Mouse (Mus musculus): ENCODE results near the gene Fscn1. TPM values are rescaled to one million over a fixed set of nuclear protein-coding genes. Genes with fewer than 3 reads are reported as not detected.
A peak's percentile ranks its signal among the peaks of the same experiment; 100 is the strongest.

Fscn1 gene
- polyA plus RNA-seq, 1 experiment from 2014 or later: 541 TPM

- no peak overlapping the region for H3K27ac ChIP-seq (ENCODE audit: low read length)
- ATAC-seq: no peak
- 70% methylated on average over 6 of the region's 6 CpGs for WGBS
- no peaks in the 10 kb centered on the region for H3K36me3 ChIP-seq (ENCODE audit: control insufficient read depth, insufficient read depth)
- H3K9me3 ChIP-seq (ENCODE audit: control insufficient read depth, low read length): no peaks in the 10 kb centered on the region
- H3K4me2 ChIP-seq (ENCODE audit: low read length): no peak overlapping the region
- no peaks in the 10 kb centered on the region for H3K4me1 ChIP-seq (replicated peaks; ENCODE audit: control insufficient read depth, insufficient read depth, low read length)
- H3K4me3 ChIP-seq (replicated peaks; ENCODE audit: low read length): no peak overlapping the region
- H3K27me3 ChIP-seq (replicated peaks; ENCODE audit: control insufficient read depth, insufficient read depth, low read length): no peaks in the 10 kb centered on the region
- no peak overlapping the region for H3K9ac ChIP-seq (replicated peaks; ENCODE audit: low read depth, low read length)
Observed at GRCm38 (mm10) chr5:142949580-142949979, 10.6 kb upstream of the Fscn1 start.

DNA sequence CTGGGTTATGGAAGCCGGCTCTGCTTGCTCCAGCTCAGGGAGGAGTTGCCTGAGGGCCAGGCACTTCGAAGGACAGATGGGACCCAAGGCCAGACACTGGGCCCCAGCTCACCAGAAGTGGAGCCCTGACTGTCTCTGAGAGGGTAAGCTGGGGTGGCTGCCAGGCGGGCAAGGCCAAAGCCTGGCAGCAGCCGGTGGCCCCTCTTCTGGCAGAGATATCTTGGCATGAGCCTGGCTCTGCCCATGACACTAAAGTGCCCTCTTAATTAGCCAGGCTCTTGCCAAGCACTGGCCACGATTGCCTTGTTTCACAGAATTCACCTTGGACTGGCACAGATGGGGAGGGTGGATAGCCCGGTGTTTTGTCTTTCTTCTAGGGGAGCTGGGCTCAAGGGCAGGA, 9.7 kb upstream of the Fscn1 start:
- Histone ChIP-seq H3K27ac (ENCODE audit: low read length) (no peak overlapping the region), H3K36me3 (ENCODE audit: control insufficient read depth, insufficient read depth) (no peaks in the 10 kb centered on the region), H3K4me2 (ENCODE audit: low read length) (no peak overlapping the region), H3K27me3 (replicated peaks; ENCODE audit: control insufficient read depth, insufficient read depth, low read length) (no peaks in the 10 kb centered on the region), H3K9me3 (ENCODE audit: control insufficient read depth, low read length) (no peaks in the 10 kb centered on the region), H3K4me3 (replicated peaks; ENCODE audit: low read length) (no peak overlapping the region), H3K9ac (replicated peaks; ENCODE audit: low read depth, low read length) (no peak overlapping the region), H3K4me1 (replicated peaks; ENCODE audit: control insufficient read depth, insufficient read depth, low read length) (no peaks in the 10 kb centered on the region)
- 51% methylated on average over 6 of the region's 6 CpGs for WGBS
- ATAC-seq: peak; percentile 75

- H3K4me1 ChIP-seq (replicated peaks; ENCODE audit: control insufficient read depth, insufficient read depth, low read length): no peaks in the 10 kb centered on the region
Observed at GRCm38 (mm10) chr5:142953641-142954040, 6.5 kb upstream of the Fscn1 start.

DNA sequence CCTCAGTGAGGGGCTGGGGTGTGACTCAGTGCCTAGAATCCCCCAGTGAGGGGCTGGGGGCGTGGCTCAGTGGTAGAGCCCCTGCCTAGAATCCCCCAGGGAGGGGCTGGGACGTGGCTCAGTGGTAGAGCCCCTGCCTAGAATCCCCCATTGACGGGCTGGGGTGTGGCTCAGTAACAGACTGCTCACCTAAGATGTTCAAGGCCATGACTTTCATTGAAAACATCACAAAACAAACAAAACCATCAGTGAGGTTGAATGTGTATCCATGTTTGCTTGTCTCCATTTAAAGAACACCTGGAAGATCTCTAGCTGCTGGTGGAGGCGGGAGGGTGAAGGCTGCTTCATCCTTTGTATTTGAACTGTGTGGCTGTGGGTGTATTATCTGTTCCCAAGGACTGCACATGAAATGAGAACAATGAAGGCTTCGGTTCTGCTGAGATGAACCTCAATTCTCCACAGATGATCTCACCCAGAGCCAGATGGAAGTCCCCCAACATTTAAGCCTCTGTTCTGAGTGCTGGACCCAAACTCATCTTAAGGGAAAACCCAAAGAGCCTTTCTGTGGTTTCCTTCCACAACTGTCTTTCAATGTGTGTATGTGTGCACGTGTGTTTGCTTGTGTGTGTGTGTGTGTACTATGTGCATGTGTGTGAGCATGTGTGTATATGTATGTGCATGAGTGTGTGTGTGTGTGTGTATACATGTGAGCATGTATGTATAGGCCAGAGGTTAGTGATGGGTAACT, 3.0 kb upstream of the Fscn1 start:
- H3K4me1 ChIP-seq (replicated peaks; ENCODE audit: control insufficient read depth, insufficient read depth, low read length): peaks cover 4% of the 10 kb centered on the region
- H3K4me2 ChIP-seq (ENCODE audit: low read length): no peak overlapping the region
- H3K9ac ChIP-seq (replicated peaks; ENCODE audit: low read depth, low read length): no peak overlapping the region
- no peaks in the 10 kb centered on the region for H3K36me3 ChIP-seq (ENCODE audit: control insufficient read depth, insufficient read depth)
- H3K27ac ChIP-seq (ENCODE audit: low read length): no peak overlapping the region
- 63% methylated on average over 6 of the region's 6 CpGs for WGBS
- no peak overlapping the region for H3K4me3 ChIP-seq (replicated peaks; ENCODE audit: low read length)
- no peaks in the 10 kb centered on the region for H3K9me3 ChIP-seq (ENCODE audit: control insufficient read depth, low read length)
- no peak for ATAC-seq
- H3K27me3 ChIP-seq (replicated peaks; ENCODE audit: control insufficient read depth, insufficient read depth, low read length): no peaks in the 10 kb centered on the region

More at GRCm38 (mm10) chr5:142953641-142954040, 6.5 kb upstream of the Fscn1 start:
- no peak overlapping the region for H3K9ac ChIP-seq (replicated peaks; ENCODE audit: low read depth, low read length)
- no peak overlapping the region for H3K4me2 ChIP-seq (ENCODE audit: low read length)
- H3K36me3 ChIP-seq (ENCODE audit: control insufficient read depth, insufficient read depth): no peaks in the 10 kb centered on the region
- H3K27ac ChIP-seq (ENCODE audit: low read length): no peak overlapping the region
- no peaks in the 10 kb centered on the region for H3K9me3 ChIP-seq (ENCODE audit: control insufficient read depth, low read length)
- H3K4me3 ChIP-seq (replicated peaks; ENCODE audit: low read length): no peak overlapping the region
- 47% methylated on average over 3 of the region's 3 CpGs for WGBS
- no peak for ATAC-seq
- H3K27me3 ChIP-seq (replicated peaks; ENCODE audit: control insufficient read depth, insufficient read depth, low read length): no peaks in the 10 kb centered on the region

GRCm38 (mm10) chr5:142958464-142958863, 1.7 kb upstream of the Fscn1 start:
- H3K27me3 ChIP-seq (replicated peaks; ENCODE audit: control insufficient read depth, insufficient read depth, low read length): no peaks in the 10 kb centered on the region
- H3K9me3 ChIP-seq (ENCODE audit: control insufficient read depth, low read length): no peaks in the 10 kb centered on the region
- 89% methylated on average over 14 of the region's 14 CpGs for WGBS
- peaks cover 9% of the 10 kb centered on the region for H3K4me1 ChIP-seq (replicated peaks; ENCODE audit: control insufficient read depth, insufficient read depth, low read length)
- no peak for ATAC-seq
- no peak overlapping the region for H3K27ac ChIP-seq (ENCODE audit: low read length)
- no peak overlapping the region for H3K4me3 ChIP-seq (replicated peaks; ENCODE audit: low read length)
- no peak overlapping the region for H3K9ac ChIP-seq (replicated peaks; ENCODE audit: low read depth, low read length)
- H3K4me2 ChIP-seq (ENCODE audit: low read length): no peak overlapping the region
- H3K36me3 ChIP-seq (ENCODE audit: control insufficient read depth, insufficient read depth): no peaks in the 10 kb centered on the region

GRCm38 (mm10) chr5:142959156-142959555, 987 bp upstream of the Fscn1 start:
- no peaks in the 10 kb centered on the region for H3K9me3 ChIP-seq (ENCODE audit: control insufficient read depth, low read length)
- no peak overlapping the region for H3K9ac ChIP-seq (replicated peaks; ENCODE audit: low read depth, low read length)
- peaks cover 16% of the 10 kb centered on the region for H3K4me1 ChIP-seq (replicated peaks; ENCODE audit: control insufficient read depth, insufficient read depth, low read length)
- no peak overlapping the region for H3K4me3 ChIP-seq (replicated peaks; ENCODE audit: low read length)
- no peaks in the 10 kb centered on the region for H3K27me3 ChIP-seq (replicated peaks; ENCODE audit: control insufficient read depth, insufficient read depth, low read length)
- H3K36me3 ChIP-seq (ENCODE audit: control insufficient read depth, insufficient read depth): no peaks in the 10 kb centered on the region
- no peak overlapping the region for H3K4me2 ChIP-seq (ENCODE audit: low read length)
- no peak for ATAC-seq
- WGBS: 69% methylated on average over 4 of the region's 4 CpGs
- H3K27ac ChIP-seq (ENCODE audit: low read length): no peak overlapping the region

- peak overlapping the region; percentile 98 for H3K27ac ChIP-seq (ENCODE audit: low read length)
- peaks cover 31% of the 10 kb centered on the region for H3K4me1 ChIP-seq (replicated peaks; ENCODE audit: control insufficient read depth, insufficient read depth, low read length)
- H3K9me3 ChIP-seq (ENCODE audit: control insufficient read depth, low read length): no peaks in the 10 kb centered on the region
- no peaks in the 10 kb centered on the region for H3K27me3 ChIP-seq (replicated peaks; ENCODE audit: control insufficient read depth, insufficient read depth, low read length)
- ATAC-seq: peak; percentile 5
- H3K9ac ChIP-seq (replicated peaks; ENCODE audit: low read depth, low read length): peak overlapping the region; percentile 99
- H3K36me3 ChIP-seq (ENCODE audit: control insufficient read depth, insufficient read depth): no peaks in the 10 kb centered on the region
- under 1% methylated on average over 59 of the region's 59 CpGs for WGBS
- H3K4me3 ChIP-seq (replicated peaks; ENCODE audit: low read length): peak overlapping the region; percentile 98
- H3K4me2 ChIP-seq (ENCODE audit: low read length): peak overlapping the region; percentile 83
Observed at GRCm38 (mm10) chr5:142960775-142961271, 680 bp downstream of the Fscn1 start.

GRCm38 (mm10) chr5:142961398-142961880, 1.3 kb downstream of the Fscn1 start:
- peak overlapping the region; percentile 99 for H3K9ac ChIP-seq (replicated peaks; ENCODE audit: low read depth, low read length)
- peak overlapping the region; percentile 83 for H3K4me2 ChIP-seq (ENCODE audit: low read length)
- peaks cover 37% of the 10 kb centered on the region for H3K4me1 ChIP-seq (replicated peaks; ENCODE audit: control insufficient read depth, insufficient read depth, low read length)
- peak overlapping the region; percentile 98 for H3K27ac ChIP-seq (ENCODE audit: low read length)
- no peaks in the 10 kb centered on the region for H3K9me3 ChIP-seq (ENCODE audit: control insufficient read depth, low read length)
- no peaks in the 10 kb centered on the region for H3K27me3 ChIP-seq (replicated peaks; ENCODE audit: control insufficient read depth, insufficient read depth, low read length)
- H3K36me3 ChIP-seq (ENCODE audit: control insufficient read depth, insufficient read depth): peaks cover 1% of the 10 kb centered on the region; the same call in 1 of the 2 replicates
- ATAC-seq: peak; percentile 11; the same call in 1 of the 2 replicates
- under 1% methylated on average over 15 of the region's 15 CpGs for WGBS
- H3K4me3 ChIP-seq (replicated peaks; ENCODE audit: low read length): peak overlapping the region; percentile 98

DNA sequence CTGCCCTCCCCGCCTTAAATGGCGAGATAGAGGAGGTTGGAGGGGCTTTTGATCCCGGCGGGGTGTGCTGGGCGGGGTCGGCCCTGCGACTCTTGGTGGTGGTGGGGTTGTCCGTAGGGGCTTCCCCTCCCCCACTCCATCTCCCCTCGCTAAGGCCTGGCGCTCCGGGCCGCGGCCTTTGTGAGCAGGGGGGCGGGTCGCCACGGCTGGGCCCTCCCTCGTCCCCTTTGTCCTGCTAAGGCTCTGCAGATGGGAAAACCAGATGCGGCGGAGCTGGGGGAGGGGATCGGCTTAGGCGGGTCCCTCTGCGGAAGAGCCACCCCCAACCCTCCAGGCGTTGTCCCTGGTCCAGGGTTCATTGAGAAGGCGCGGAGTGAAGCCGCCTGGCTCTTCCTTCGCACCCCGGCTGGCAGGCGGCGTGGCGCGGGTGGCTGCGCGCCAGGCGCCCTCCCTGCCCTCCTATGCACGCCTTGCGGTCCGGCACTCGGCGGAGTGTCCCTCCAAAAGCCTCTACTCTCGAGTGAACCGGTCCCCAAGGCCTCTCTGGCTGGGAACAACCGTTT, 1.8 kb downstream of the Fscn1 start:
- H3K4me3 ChIP-seq (replicated peaks; ENCODE audit: low read length): peak overlapping the region; percentile 98
- peak; percentile 65 for ATAC-seq
- under 1% methylated on average over 39 of the region's 43 CpGs for WGBS
- no peaks in the 10 kb centered on the region for H3K9me3 ChIP-seq (ENCODE audit: control insufficient read depth, low read length)
- peak overlapping the region; percentile 99 for H3K9ac ChIP-seq (replicated peaks; ENCODE audit: low read depth, low read length)
- H3K27ac ChIP-seq (ENCODE audit: low read length): peak overlapping the region; percentile 98
- peaks cover 3% of the 10 kb centered on the region; the same call in 1 of the 2 replicates for H3K36me3 ChIP-seq (ENCODE audit: control insufficient read depth, insufficient read depth)
- peak overlapping the region; percentile 83 for H3K4me2 ChIP-seq (ENCODE audit: low read length)
- H3K27me3 ChIP-seq (replicated peaks; ENCODE audit: control insufficient read depth, insufficient read depth, low read length): no peaks in the 10 kb centered on the region
- peaks cover 41% of the 10 kb centered on the region for H3K4me1 ChIP-seq (replicated peaks; ENCODE audit: control insufficient read depth, insufficient read depth, low read length)

Data from forebrain, embryonic 16.5 days (tissue).